In genomic region chr11:74623693-74624092, GRCm38 (mm10) we compare ENCODE assay signal across 13 mouse cellular contexts. TPM values are rescaled to one million over a fixed set of nuclear protein-coding genes. Genes with fewer than 3 reads are reported as not detected.
DNase-seq lines count a peak whose midpoint lies in the region; ATAC-seq and TF ChIP-seq lines count a peak whose summit lies in the region.
"Had no signal": no experiment of that assay in that cellular context is flagged by ENCODE, and none has a peak within 500 bp of the region (broad histone marks: within the 10 kb centered on the region; RNA-seq: fewer than 3 reads in every experiment).

No protein-coding gene starts in this region.

- no peak overlapping the region for H3K27ac ChIP-seq in lung, embryonic 14.5 days (ENCODE audit: low read depth)
- H3K27ac ChIP-seq in lung, postnatal 0 days (ENCODE audit: low read length): no peak overlapping the region
- peak overlapping the region; percentile 5; the same call in 1 of the 2 replicates for H3K27ac ChIP-seq in small intestine, adult 2 months (ENCODE audit: insufficient read depth, low read depth, low read length)
- H3K27ac ChIP-seq in forebrain, postnatal 0 days (ENCODE audit: low read depth, low read length): no peak overlapping the region
- H3K27ac ChIP-seq: embryonic facial prominence, embryonic 15.5 days; layer of hippocampus, adult 2 months; limb, embryonic 10.5 days had no signal

- no peak for ATAC-seq in lung, embryonic 14.5 days (ENCODE audit: insufficient read depth)
- ATAC-seq in lung, postnatal 0 days: no peak
- no peak for ATAC-seq in forebrain, postnatal 0 days

- no peak for TF ChIP-seq CTCF in lung, embryonic 14.5 days (IDR thresholded peaks at IDR 0.05; ENCODE audit: low read depth)
- TF ChIP-seq CTCF in lung, postnatal 0 days (IDR thresholded peaks at IDR 0.05): no peak
- no peak for TF ChIP-seq CTCF in small intestine, adult 2 months (IDR thresholded peaks at IDR 0.05; ENCODE audit: extremely low read depth, insufficient read length, insufficient replicate concordance, low read depth, low read length)
- TF ChIP-seq CTCF in forebrain, postnatal 0 days (IDR thresholded peaks at IDR 0.05; ENCODE audit: low read depth): no peak

- H3K9ac ChIP-seq in lung, embryonic 14.5 days: no peak overlapping the region
- no peak overlapping the region for H3K9ac ChIP-seq in lung, postnatal 0 days (replicated peaks; ENCODE audit: low read depth)
- H3K9ac ChIP-seq in forebrain, postnatal 0 days: no peak overlapping the region
- H3K9ac ChIP-seq: embryonic facial prominence, embryonic 15.5 days had no signal

- no peak overlapping the region for H3K4me3 ChIP-seq in lung, embryonic 14.5 days (ENCODE audit: low read depth, low read length)
- H3K4me3 ChIP-seq in lung, postnatal 0 days (ENCODE audit: low read depth, low read length): no peak overlapping the region
- no peak overlapping the region for H3K4me3 ChIP-seq in small intestine, adult 2 months (ENCODE audit: low read depth, low read length)
- no peak overlapping the region for H3K4me3 ChIP-seq in forebrain, postnatal 0 days (ENCODE audit: low read depth, low read length)
- H3K4me3 ChIP-seq: embryonic facial prominence, embryonic 15.5 days; layer of hippocampus, adult 2 months; limb, embryonic 10.5 days had no signal

- H3K4me2 ChIP-seq in lung, embryonic 14.5 days: no peak overlapping the region
- no peak overlapping the region for H3K4me2 ChIP-seq in lung, postnatal 0 days (replicated peaks; ENCODE audit: low read depth, low read length)
- no peak overlapping the region for H3K4me2 ChIP-seq in forebrain, postnatal 0 days (ENCODE audit: low read depth)
- H3K4me2 ChIP-seq: embryonic facial prominence, embryonic 15.5 days had no signal

- TF ChIP-seq EP300 in lung, postnatal 0 days (IDR thresholded peaks at IDR 0.05): no peak

- no peaks in the 10 kb centered on the region for H3K36me3 ChIP-seq in lung, embryonic 14.5 days (ENCODE audit: insufficient read depth)
- H3K36me3 ChIP-seq in lung, postnatal 0 days (ENCODE audit: insufficient read depth, low read length): no peaks in the 10 kb centered on the region
- H3K36me3 ChIP-seq in small intestine, adult 2 months (ENCODE audit: control insufficient read depth, insufficient read depth, low read length): no peaks in the 10 kb centered on the region
- peaks cover 21% of the 10 kb centered on the region for H3K36me3 ChIP-seq in forebrain, postnatal 0 days (ENCODE audit: insufficient read depth)
- H3K36me3 ChIP-seq: embryonic facial prominence, embryonic 15.5 days; limb, embryonic 10.5 days had no signal

- peaks cover 21% of the 10 kb centered on the region for H3K27me3 ChIP-seq in lung, embryonic 14.5 days (ENCODE audit: insufficient read depth, low read length)
- peaks cover 11% of the 10 kb centered on the region for H3K27me3 ChIP-seq in lung, postnatal 0 days (replicated peaks; ENCODE audit: insufficient read depth, low read length)
- peaks cover 12% of the 10 kb centered on the region for H3K27me3 ChIP-seq in small intestine, adult 2 months (ENCODE audit: control insufficient read depth, insufficient read depth, low read length)
- H3K27me3 ChIP-seq in forebrain, postnatal 0 days (ENCODE audit: insufficient read depth, low read length): no peaks in the 10 kb centered on the region

- peaks cover 4% of the 10 kb centered on the region; the same call in 1 of the 2 replicates for H3K4me1 ChIP-seq in lung, embryonic 14.5 days (ENCODE audit: insufficient read depth)
- H3K4me1 ChIP-seq in lung, postnatal 0 days (ENCODE audit: insufficient read depth, low read depth, low read length): no peaks in the 10 kb centered on the region
- H3K4me1 ChIP-seq in small intestine, adult 2 months (ENCODE audit: control insufficient read depth, insufficient read depth, insufficient read length, low read length): peaks cover 13% of the 10 kb centered on the region
- H3K4me1 ChIP-seq in forebrain, postnatal 0 days (ENCODE audit: insufficient read depth): peaks cover 3% of the 10 kb centered on the region; the same call in 1 of the 2 replicates

- no peak for TF ChIP-seq POLR2A in small intestine, adult 2 months (IDR thresholded peaks at IDR 0.05; ENCODE audit: low read depth, low read length)

- 62% methylated on average over 6 of the region's 6 CpGs for WGBS in lung, embryonic 14.5 days
- 68% methylated on average over 6 of the region's 6 CpGs for WGBS in lung, postnatal 0 days
- 23% methylated on average over 6 of the region's 6 CpGs for WGBS in small intestine, adult 2 months
- WGBS in forebrain, postnatal 0 days: 72% methylated on average over 6 of the region's 6 CpGs

- DNase-seq in cerebellum, adult 9-10 months: peak; percentile 48
- DNase-seq in cerebellum, adult 8-10 months: no peak
- DNase-seq in lung, embryonic 14.5 days: peak; percentile 42
- DNase-seq in lung, postnatal 0 days (ENCODE audit: low spot score): no peak
- DNase-seq in kidney, postnatal 10 days: peak; percentile 76
- DNase-seq in forebrain, postnatal 0 days: no peak
- DNase-seq in right cerebral cortex, postnatal 10 days (ENCODE audit: low spot score in 2 of 2): no peak
- DNase-seq: heart, postnatal 36 days had no signal

- no peaks in the 10 kb centered on the region for H3K9me3 ChIP-seq in lung, embryonic 14.5 days (ENCODE audit: low read depth, low read length)
- no peaks in the 10 kb centered on the region for H3K9me3 ChIP-seq in lung, postnatal 0 days (ENCODE audit: low read length)
- H3K9me3 ChIP-seq in forebrain, postnatal 0 days (ENCODE audit: low read length): no peaks in the 10 kb centered on the region
- H3K9me3 ChIP-seq: embryonic facial prominence, embryonic 15.5 days; limb, embryonic 10.5 days had no signal

RNA-seq across cellular contexts. Expression of gene Ccdc92b, which starts 4.3 kb away (rescaled TPM):
- 0.28 and 0.38 TPM in 2 replicates for polyA plus RNA-seq in lung, embryonic 14.5 days (2014; fragmentation: Nextera tagmentation; extraction: Ambion mirVana)
- 0.69 and 0.85 TPM in 2 replicates for polyA plus RNA-seq in lung, postnatal 0 days (2015; fragmentation: Nextera tagmentation; extraction: Ambion mirVana)
- 0.42 and 0.77 TPM in 2 replicates for polyA plus RNA-seq in small intestine, adult 2 months (2012; rRNA removed)
- total RNA-seq in forebrain, postnatal 0 days (2014; rRNA removed): 12.2 and 14.2 TPM in 2 replicates
- 4.0 and 4.1 TPM in 2 replicates for polyA plus RNA-seq in forebrain, postnatal 0 days (2015; fragmentation: Nextera tagmentation; extraction: Ambion mirVana)
- total RNA-seq: neutrophil, adult 5-6 weeks had no signal

RNA-seq across cellular contexts. Expression of gene Rap1gap2, which starts 13.0 kb away (rescaled TPM):
- polyA plus RNA-seq in lung, embryonic 14.5 days (2014; fragmentation: Nextera tagmentation; extraction: Ambion mirVana): 2.3 and 2.6 TPM in 2 replicates
- polyA plus RNA-seq in lung, postnatal 0 days (2015; fragmentation: Nextera tagmentation; extraction: Ambion mirVana): 1.1 and 1.2 TPM in 2 replicates
- 10.5 and 18.4 TPM in 2 replicates for polyA plus RNA-seq in small intestine, adult 2 months (2012; rRNA removed)
- 43.7 and 52.5 TPM in 2 replicates for total RNA-seq in forebrain, postnatal 0 days (2014; rRNA removed)
- polyA plus RNA-seq in forebrain, postnatal 0 days (2015; fragmentation: Nextera tagmentation; extraction: Ambion mirVana): 9.9 and 12.2 TPM in 2 replicates

RNA-seq across cellular contexts. Expression of gene Cluh, which starts 25.6 kb away (rescaled TPM):
- 21.5 and 23.8 TPM in 2 replicates for polyA plus RNA-seq in lung, embryonic 14.5 days (2014; fragmentation: Nextera tagmentation; extraction: Ambion mirVana)
- polyA plus RNA-seq in lung, postnatal 0 days (2015; fragmentation: Nextera tagmentation; extraction: Ambion mirVana): 8.2 and 9.2 TPM in 2 replicates
- 34.2 and 49.0 TPM in 2 replicates for polyA plus RNA-seq in small intestine, adult 2 months (2012; rRNA removed)
- total RNA-seq in forebrain, postnatal 0 days (2014; rRNA removed): 44.3 and 62.4 TPM in 2 replicates
- 9.1 and 12.9 TPM in 2 replicates for polyA plus RNA-seq in forebrain, postnatal 0 days (2015; fragmentation: Nextera tagmentation; extraction: Ambion mirVana)

Comparison
In these comparisons a context has a peak if more than half of its experiments do, and no peak if none do; other contexts are left out.
1. DNase-seq: peak in cerebellum, adult 9-10 months (single experiment), lung, embryonic 14.5 days (single experiment) and kidney, postnatal 10 days (single experiment); none in cerebellum, adult 8-10 months (single experiment), lung, postnatal 0 days (single experiment), forebrain, postnatal 0 days (single experiment) and right cerebral cortex, postnatal 10 days (0 of 2).